Mouse (Mus musculus) neural tube, embryonic 15.5 days (tissue): ENCODE data around the gene Elovl2. TPM values are rescaled to one million over a fixed set of nuclear protein-coding genes. Genes with fewer than 3 reads are reported as not detected.

Experiments
- ATAC-seq: fragments of 200-750 bp; cut with Nextera tagmentation; 2 replicates; pipeline ENCODE4 v1.8.0; 2017; ENCODE audit warnings: mild to moderate bottlenecking, moderate TSS enrichment, moderate library complexity; ENCODE audit not compliant: low FRiP score
- H3K27ac ChIP-seq: fragments of 300-500 bp; sonication (generic); replicated peaks from 2 replicates; pipeline ENCODE4 v1.5.1; 2015; ENCODE audit warnings: mild to moderate bottlenecking, inconsistent platforms
- H3K27me3 ChIP-seq: fragments of 300-500 bp; sonication (generic); replicated peaks from 2 replicates; pipeline ENCODE4 v1.6.1; 2015; ENCODE audit warnings: inconsistent platforms
- H3K36me3 ChIP-seq: fragments of 300-500 bp; sonication (generic); 2 replicates; pipeline ENCODE4 v1.6.1; 2015; ENCODE audit warnings: inconsistent platforms
- H3K4me1 ChIP-seq: fragments of 300-500 bp; sonication (generic); 2 replicates; pipeline ENCODE4 v1.6.1; 2015; ENCODE audit warnings: inconsistent platforms
- H3K4me2 ChIP-seq: fragments of 300-500 bp; sonication (generic); 2 replicates; pipeline ENCODE4 v1.6.1; 2015; ENCODE audit warnings: inconsistent platforms, mild to moderate bottlenecking, moderate library complexity
- H3K4me3 ChIP-seq: fragments of 300-500 bp; sonication (generic); replicated peaks from 2 replicates; pipeline ENCODE4 v1.5.1; 2015; ENCODE audit warnings: mild to moderate bottlenecking, inconsistent platforms
- H3K9ac ChIP-seq: fragments of 300-500 bp; sonication (generic); replicated peaks from 2 replicates; pipeline ENCODE4 v1.6.1; 2015; ENCODE audit warnings: mild to moderate bottlenecking, inconsistent platforms
- H3K9me3 ChIP-seq: fragments of 300-500 bp; sonication (generic); replicated peaks from 2 replicates; pipeline ENCODE4 v1.6.1; 2016; ENCODE audit warnings: inconsistent platforms
- WGBS: fragments of 180-500 bp; shearing (Covaris S2); methylation state at CpG from one replicate; pipeline ENCODE4 v1.1.7; 2015; ENCODE audit warnings: mixed read lengths; 5-methylcytosine and 5-hydroxymethylcytosine counted together
- polyA plus RNA-seq: library from polyadenylated mRNA; unstranded; fragments of >200 nt; fragmentation: Nextera tagmentation; extraction: Ambion mirVana; gene quantifications from 2 replicates; pipeline ENCODE4 v1.2.1, GENCODE M21; 2015

The Elovl2 gene
- polyA plus RNA-seq, 1 experiment from 2014 or later, result 35.2 TPM

DNA sequence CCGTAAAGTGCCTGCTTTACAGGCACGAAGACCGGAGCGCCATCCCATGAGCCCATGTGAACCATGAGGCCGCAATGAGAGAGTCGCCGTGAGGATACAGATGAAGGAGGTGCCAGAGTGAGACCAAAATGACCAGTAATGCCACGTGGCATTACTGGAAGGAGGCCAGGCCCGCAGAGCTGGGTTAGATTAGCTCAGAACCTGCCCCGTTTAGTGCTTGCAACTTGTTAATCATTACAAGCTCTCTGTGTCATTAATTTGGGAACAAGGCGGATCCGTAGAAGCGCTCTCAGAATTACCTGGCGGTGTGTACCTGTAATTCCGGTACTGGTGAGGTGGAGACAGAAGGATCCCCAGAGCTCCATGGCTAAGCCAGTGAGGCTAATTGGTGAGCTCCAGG, 12.0 kb upstream of the Elovl2 start:
- no peak overlapping the region for H3K27ac ChIP-seq
- H3K27me3 ChIP-seq, result no peaks in the 10 kb centered on the region
- H3K4me3 ChIP-seq, result no peak overlapping the region
- H3K9me3 ChIP-seq, result no peaks in the 10 kb centered on the region
- no peaks in the 10 kb centered on the region for H3K4me1 ChIP-seq
- no peak for ATAC-seq
- no peaks in the 10 kb centered on the region for H3K36me3 ChIP-seq
- H3K9ac ChIP-seq, result no peak overlapping the region
- WGBS, result 95% methylated on average over 15 of the region's 15 CpGs
- H3K4me2 ChIP-seq, result no peak overlapping the region

DNA sequence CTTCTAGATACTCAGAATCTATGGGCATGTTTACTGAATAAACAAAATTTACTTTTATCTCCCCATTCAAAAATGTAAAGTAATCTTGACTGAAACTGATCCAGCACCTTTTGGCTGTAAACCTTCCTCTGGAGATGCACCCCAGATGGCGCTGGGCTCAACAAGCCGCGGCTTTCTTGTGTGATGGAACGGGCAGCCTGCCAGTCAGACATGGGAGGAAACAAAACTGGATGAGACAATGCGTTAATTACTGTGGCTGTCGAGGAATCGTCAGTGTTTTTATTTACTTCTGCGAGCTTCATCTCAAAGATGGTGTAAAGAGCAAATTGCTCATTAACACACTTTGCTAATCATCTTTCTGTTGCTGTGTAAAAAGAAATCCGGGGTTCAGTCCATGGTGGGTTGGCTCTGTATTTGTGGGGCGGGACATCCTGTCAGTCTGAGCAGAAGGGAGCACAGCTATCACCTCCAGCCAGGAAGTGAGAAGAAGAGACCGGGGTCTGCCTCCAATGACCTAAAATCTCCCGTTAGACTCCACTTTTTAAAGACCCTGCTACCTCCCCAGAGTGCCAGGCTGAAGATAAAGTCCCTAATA, 11.3 kb upstream of the Elovl2 start:
- Histone ChIP-seq H3K4me3 (no peak overlapping the region), H3K9ac (no peak overlapping the region), H3K36me3 (no peaks in the 10 kb centered on the region), H3K9me3 (no peaks in the 10 kb centered on the region), H3K4me2 (no peak overlapping the region), H3K4me1 (no peaks in the 10 kb centered on the region), H3K27ac (no peak overlapping the region), H3K27me3 (no peaks in the 10 kb centered on the region)
- WGBS, result 80% methylated on average over 12 of the region's 12 CpGs
- no peak for ATAC-seq

DNA sequence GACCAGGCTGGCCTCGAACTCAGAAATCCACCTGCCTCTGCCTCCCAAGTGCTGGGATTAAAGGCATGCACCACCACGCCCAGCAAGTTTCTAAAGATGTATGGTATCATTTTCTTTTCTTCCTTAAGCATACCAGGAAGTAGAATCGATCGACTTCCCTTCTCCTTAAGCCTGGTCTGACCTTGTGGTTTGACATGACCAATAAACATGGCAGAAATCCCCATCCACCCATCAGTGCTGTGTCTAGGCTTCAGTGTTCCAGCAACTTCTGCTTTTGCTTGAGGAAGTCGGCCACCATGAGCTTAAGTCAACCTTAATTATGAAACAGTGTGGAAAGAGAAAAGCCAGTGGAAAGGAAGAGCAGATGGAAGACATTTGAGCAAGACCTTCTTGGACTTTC, 10.1 kb upstream of the Elovl2 start:
- ATAC-seq, result no peak
- Histone ChIP-seq H3K4me1 (no peaks in the 10 kb centered on the region), H3K27ac (no peak overlapping the region), H3K9ac (no peak overlapping the region), H3K9me3 (no peaks in the 10 kb centered on the region), H3K27me3 (no peaks in the 10 kb centered on the region), H3K4me3 (no peak overlapping the region), H3K4me2 (no peak overlapping the region), H3K36me3 (no peaks in the 10 kb centered on the region)
- WGBS, result 92% methylated on average over 5 of the region's 5 CpGs

DNA sequence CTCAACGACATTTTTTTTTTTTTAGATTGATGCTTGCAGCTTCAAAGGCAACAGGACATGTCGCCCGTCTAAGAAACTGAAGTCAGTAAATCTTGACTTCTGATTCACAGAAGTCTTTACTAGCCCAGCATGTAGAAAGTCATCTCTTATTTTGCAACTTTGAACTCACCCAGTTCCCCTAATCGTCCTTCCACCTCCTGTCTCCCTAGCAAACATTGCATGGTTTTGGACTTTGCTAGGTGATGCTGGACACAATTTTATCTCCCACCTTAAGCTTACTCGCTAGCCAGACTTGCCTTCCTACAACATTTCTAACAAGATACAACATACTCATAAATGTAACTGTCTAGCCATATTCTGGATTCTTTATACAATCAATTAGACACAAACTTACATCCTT, 7.9 kb upstream of the Elovl2 start:
- H3K9ac ChIP-seq, result no peak overlapping the region
- no peaks in the 10 kb centered on the region for H3K36me3 ChIP-seq
- no peaks in the 10 kb centered on the region for H3K4me1 ChIP-seq
- no peaks in the 10 kb centered on the region for H3K27me3 ChIP-seq
- H3K4me3 ChIP-seq, result no peak overlapping the region
- H3K9me3 ChIP-seq, result peaks cover 4% of the 10 kb centered on the region; the same call in 1 of the 2 replicates
- ATAC-seq, result no peak
- H3K4me2 ChIP-seq, result no peak overlapping the region
- WGBS, result 92% methylated on average over 5 of the region's 5 CpGs
- no peak overlapping the region for H3K27ac ChIP-seq

DNA sequence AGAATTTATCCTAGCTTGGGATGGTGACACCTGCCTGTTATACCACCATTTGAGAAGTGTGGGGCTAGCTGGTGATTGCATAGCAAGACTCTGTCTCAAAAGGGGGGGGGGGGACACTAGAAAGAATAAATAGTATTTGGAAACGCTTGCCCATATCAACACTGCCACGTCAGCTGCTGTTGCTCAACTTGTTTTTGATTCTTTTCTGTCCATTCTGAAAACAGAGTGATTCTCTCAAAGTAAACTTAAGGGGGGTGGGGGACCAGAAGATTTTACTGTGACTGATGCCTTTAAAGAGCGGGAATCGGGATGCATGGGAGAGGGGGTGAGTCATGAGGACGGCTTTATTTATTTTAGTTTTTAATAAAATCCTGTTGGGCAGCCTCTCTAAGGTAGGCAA, 6.3 kb upstream of the Elovl2 start:
- peaks cover 4% of the 10 kb centered on the region; the same call in 1 of the 2 replicates for H3K9me3 ChIP-seq
- H3K4me2 ChIP-seq, result no peak overlapping the region
- no peaks in the 10 kb centered on the region for H3K4me1 ChIP-seq
- ATAC-seq, result no peak
- H3K27ac ChIP-seq, result no peak overlapping the region
- no peak overlapping the region for H3K4me3 ChIP-seq
- WGBS, result 86% methylated on average over 5 of the region's 5 CpGs
- H3K36me3 ChIP-seq, result no peaks in the 10 kb centered on the region
- H3K27me3 ChIP-seq, result no peaks in the 10 kb centered on the region
- no peak overlapping the region for H3K9ac ChIP-seq

DNA sequence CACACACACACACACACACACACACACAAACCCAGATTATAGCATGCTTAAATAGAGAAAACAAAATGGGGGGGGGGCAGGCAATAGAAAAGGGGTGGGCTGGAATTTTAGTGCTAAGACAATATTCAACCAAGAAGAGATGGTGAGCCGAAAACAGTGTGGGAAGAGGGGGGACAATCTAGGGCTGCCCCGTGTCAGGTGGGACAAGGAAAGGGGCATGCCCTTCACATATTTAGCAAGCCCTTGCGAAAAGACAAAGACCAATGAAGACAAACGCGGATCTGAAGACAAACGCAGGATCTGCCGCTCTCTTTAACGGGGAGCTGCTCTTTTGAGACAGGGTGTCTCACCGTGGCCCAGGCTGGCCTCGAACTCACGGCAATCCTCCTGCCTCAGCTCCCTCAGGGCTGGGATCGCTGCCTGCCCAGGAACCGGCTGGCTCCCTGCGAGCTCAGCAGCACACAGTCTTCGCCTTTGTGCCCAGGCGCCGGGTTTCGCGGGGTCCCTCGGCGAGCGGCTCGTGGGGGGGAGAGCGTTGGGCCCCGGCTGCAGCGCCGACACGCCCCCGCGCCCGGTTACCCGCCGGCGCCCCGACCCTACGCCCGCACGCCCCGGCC, 410 bp downstream of the Elovl2 start:
- WGBS, result under 1% methylated on average over 37 of the region's 39 CpGs
- H3K9ac ChIP-seq, result peak overlapping the region; percentile 66
- H3K36me3 ChIP-seq, result no peaks in the 10 kb centered on the region
- H3K4me2 ChIP-seq, result peak overlapping the region; percentile 56
- H3K9me3 ChIP-seq, result peaks cover 4% of the 10 kb centered on the region; the same call in 1 of the 2 replicates
- H3K4me1 ChIP-seq, result peaks cover 15% of the 10 kb centered on the region
- peak overlapping the region; percentile 69 for H3K27ac ChIP-seq
- H3K27me3 ChIP-seq, result no peaks in the 10 kb centered on the region
- peak; percentile 81 for ATAC-seq
- H3K4me3 ChIP-seq, result peak overlapping the region; percentile 66

DNA sequence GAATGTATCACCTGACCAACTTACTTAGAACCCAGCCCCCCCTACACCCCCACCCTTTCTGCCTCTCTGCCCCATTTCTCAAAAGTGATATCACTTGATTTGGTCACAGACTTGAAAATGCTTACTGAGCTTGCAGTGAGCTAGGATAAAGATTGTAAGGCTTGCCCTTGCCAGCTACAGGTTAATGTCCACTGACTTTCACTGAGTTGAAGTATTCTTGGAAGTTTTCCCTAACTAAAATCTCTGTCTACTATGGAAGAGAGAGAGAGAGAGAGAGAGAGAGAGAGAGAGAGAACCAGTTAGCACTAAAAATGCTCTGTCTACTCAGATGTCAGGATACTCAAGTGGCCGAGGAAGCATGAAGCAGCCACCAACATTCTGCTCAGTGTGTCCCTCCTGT, 1.1 kb downstream of the Elovl2 start:
- H3K27ac ChIP-seq, result no peak overlapping the region
- H3K4me2 ChIP-seq, result peak overlapping the region; percentile 56
- no peak; the same call in 1 of the 2 replicates for ATAC-seq
- peaks cover 15% of the 10 kb centered on the region for H3K4me1 ChIP-seq
- no peak overlapping the region for H3K9ac ChIP-seq
- H3K27me3 ChIP-seq, result no peaks in the 10 kb centered on the region
- 28% methylated on average over 1 of the region's 1 CpGs for WGBS
- H3K9me3 ChIP-seq, result peaks cover 4% of the 10 kb centered on the region; the same call in 1 of the 2 replicates
- peak overlapping the region; percentile 66 for H3K4me3 ChIP-seq
- H3K36me3 ChIP-seq, result no peaks in the 10 kb centered on the region

DNA sequence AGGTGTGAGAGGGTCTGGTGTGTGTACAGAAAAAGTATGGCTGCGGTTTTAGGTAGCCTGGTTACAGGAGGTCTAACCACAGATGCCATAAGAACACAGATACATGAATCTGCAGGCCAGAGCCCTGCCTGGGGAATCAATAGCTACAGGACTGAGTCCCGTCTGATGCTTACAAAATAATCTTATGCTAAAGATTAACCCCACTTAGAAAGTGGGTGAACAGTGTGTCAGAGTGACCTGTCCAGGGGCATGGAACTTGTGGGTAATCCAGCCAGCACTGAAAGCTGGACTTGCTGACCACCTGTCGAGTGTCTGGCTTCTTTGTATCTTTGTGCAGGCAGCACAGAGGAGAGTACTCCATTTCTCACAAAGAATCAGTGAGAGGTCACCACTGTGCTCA, 4.0 kb downstream of the Elovl2 start:
- H3K4me3 ChIP-seq, result no peak overlapping the region
- WGBS, result 79% methylated on average over 3 of the region's 3 CpGs
- no peak for ATAC-seq
- peaks cover 20% of the 10 kb centered on the region for H3K4me1 ChIP-seq
- H3K9ac ChIP-seq, result no peak overlapping the region
- H3K4me2 ChIP-seq, result no peak overlapping the region
- no peak overlapping the region for H3K27ac ChIP-seq
- no peaks in the 10 kb centered on the region for H3K9me3 ChIP-seq
- H3K27me3 ChIP-seq, result no peaks in the 10 kb centered on the region
- H3K36me3 ChIP-seq, result no peaks in the 10 kb centered on the region

DNA sequence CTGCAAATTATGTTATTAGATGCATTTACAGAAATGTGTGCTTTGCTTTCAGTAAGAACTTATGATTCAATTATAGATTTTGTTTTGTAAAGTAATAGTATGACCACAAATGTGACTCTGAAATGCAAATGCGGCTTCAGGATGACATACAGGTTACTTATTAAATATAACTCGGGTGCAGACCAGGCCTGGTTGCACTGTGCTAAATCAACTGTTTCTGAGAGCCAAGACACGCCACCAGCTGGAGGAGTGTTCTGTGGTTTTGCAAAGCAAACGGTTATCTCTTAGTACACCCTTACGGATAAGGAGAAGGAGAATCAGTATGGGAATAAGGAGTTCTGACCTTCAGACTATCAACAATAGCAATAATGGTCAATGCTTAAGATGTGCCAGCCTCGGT, 4.5 kb downstream of the Elovl2 start:
- H3K9me3 ChIP-seq, result no peaks in the 10 kb centered on the region
- no peaks in the 10 kb centered on the region for H3K27me3 ChIP-seq
- H3K4me2 ChIP-seq, result no peak overlapping the region
- H3K27ac ChIP-seq, result no peak overlapping the region
- 91% methylated on average over 6 of the region's 6 CpGs for WGBS
- no peak overlapping the region for H3K4me3 ChIP-seq
- H3K4me1 ChIP-seq, result peaks cover 21% of the 10 kb centered on the region
- no peak for ATAC-seq
- H3K9ac ChIP-seq, result no peak overlapping the region
- no peaks in the 10 kb centered on the region for H3K36me3 ChIP-seq

DNA sequence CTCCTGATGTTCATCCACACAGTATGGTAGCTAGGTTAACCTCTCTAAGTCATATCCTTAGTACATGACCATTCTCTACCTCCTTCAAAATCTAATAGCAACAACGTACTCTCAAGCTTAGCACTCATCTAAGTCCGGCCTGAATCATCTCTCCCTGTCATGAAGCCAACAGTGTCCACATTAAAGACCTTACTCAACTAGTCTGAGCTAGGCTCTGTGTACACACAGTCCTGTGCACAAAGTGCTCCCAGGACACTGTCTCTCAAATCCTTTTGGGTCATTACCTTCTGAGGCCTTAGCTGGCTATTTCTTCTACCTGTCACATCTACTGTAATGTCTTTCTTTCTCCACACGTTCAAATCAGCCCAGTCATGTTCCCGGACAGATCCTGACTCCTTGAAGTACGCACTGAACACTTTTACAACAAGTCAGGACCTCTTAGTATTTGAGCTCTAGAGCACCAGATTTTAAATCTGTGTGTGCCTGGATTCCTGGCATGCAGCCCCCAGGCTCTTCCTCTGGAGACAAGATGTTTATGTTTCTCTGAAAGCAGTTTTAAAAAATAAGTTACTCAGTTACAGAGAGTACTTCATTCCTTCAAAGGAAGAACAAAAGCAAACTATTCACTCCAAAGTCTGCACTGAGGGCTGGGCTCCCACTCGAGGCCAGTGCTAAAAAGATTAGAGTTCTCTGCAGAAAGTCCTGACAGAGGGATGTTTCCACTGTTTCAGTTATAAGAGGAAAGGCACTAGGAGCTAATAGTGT, 7.5 kb downstream of the Elovl2 start:
- ATAC-seq, result no peak
- Histone ChIP-seq H3K4me2 (no peak overlapping the region), H3K36me3 (no peaks in the 10 kb centered on the region), H3K9me3 (no peaks in the 10 kb centered on the region), H3K4me3 (no peak overlapping the region), H3K27me3 (no peaks in the 10 kb centered on the region), H3K4me1 (peaks cover 9% of the 10 kb centered on the region; the same call in 1 of the 2 replicates), H3K9ac (no peak overlapping the region), H3K27ac (no peak overlapping the region)
- WGBS, result 81% methylated on average over 6 of the region's 6 CpGs

DNA sequence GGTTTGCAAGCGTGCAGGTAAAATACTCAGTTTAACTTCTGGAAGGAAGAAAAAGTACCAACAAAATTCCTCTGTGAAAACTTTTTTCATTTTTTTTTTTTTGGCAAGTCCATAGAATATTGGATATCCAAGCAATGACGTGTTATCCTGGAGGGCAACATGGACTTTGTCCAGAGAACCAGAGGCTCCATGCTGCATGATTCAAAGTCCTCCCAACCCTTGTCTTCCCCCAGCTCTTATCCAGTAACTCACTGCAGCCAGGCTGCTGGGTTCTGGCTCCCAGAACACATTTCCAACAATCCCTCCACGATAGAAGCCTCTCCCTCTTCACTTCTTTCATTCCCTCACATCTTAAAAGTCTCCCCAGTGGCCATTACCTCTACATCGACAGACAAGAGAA, 8.9 kb downstream of the Elovl2 start:
- WGBS, result 71% methylated on average over 4 of the region's 4 CpGs
- ATAC-seq, result no peak

DNA sequence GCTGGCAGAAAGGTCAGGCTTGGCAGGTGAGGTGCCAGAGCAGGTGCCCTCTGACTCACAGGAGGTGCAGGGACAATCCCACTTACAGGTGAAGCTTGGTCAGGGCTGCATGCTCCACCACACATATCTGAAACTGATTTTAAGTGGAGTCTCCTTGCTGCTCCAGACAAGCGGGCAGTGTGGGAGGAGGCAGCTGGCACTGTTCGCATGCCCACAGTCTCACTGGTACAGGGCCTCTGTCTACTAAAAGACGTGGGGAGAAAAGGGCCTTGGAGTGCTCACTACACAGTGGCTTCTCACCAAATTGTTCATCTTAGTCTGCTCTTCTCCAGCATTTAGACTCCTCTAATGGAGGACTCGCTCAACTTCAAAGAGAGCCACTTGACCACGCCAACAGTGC, 14.0 kb downstream of the Elovl2 start:
- Histone ChIP-seq H3K9ac (no peak overlapping the region), H3K9me3 (no peaks in the 10 kb centered on the region), H3K4me2 (no peak overlapping the region), H3K27ac (no peak overlapping the region), H3K4me1 (peaks cover 28% of the 10 kb centered on the region), H3K36me3 (no peaks in the 10 kb centered on the region), H3K4me3 (no peak overlapping the region), H3K27me3 (no peaks in the 10 kb centered on the region)
- WGBS, result 89% methylated on average over 5 of the region's 5 CpGs
- no peak for ATAC-seq

More for the DNA sequence above, 8.9 kb downstream of the Elovl2 start:
- peaks cover 6% of the 10 kb centered on the region; the same call in 1 of the 2 replicates for H3K4me1 ChIP-seq
- H3K9ac ChIP-seq, result no peak overlapping the region
- H3K27me3 ChIP-seq, result no peaks in the 10 kb centered on the region
- H3K4me3 ChIP-seq, result no peak overlapping the region
- H3K36me3 ChIP-seq, result no peaks in the 10 kb centered on the region
- H3K9me3 ChIP-seq, result no peaks in the 10 kb centered on the region
- no peak overlapping the region for H3K27ac ChIP-seq
- no peak overlapping the region for H3K4me2 ChIP-seq
